Mouse (Mus musculus): ENCODE measurements around the gene Olfr653. TPM values are rescaled to one million over a fixed set of nuclear protein-coding genes. Genes with fewer than 3 reads are reported as not detected.

Olfr653 gene
- polyA plus RNA-seq (2015; fragmentation: Nextera tagmentation; extraction: Ambion mirVana), result not detected in 2 replicates

- ATAC-seq (no peak), DNase-seq (no peak)
- WGBS (ENCODE audit: insufficient replicate concordance), result 57% methylated on average over 2 of the region's 2 CpGs
- no peaks in the 10 kb centered on the region for H3K9me3 ChIP-seq (ENCODE audit: low read length)
- H3K9ac ChIP-seq (replicated peaks), result no peak within 1 kb of the TSS
- H3K27me3 ChIP-seq (ENCODE audit: insufficient read depth, low read length), result no peaks in the 10 kb centered on the region
- no peak within 1 kb of the TSS for H3K4me2 ChIP-seq (ENCODE audit: low read depth, low read length)
- no peaks in the 10 kb centered on the region for H3K4me1 ChIP-seq (ENCODE audit: insufficient read depth)
- H3K4me3 ChIP-seq (ENCODE audit: low read depth, low read length), result no peak within 1 kb of the TSS
- no peak within 1 kb of the TSS for H3K27ac ChIP-seq (ENCODE audit: low read depth)
- TF ChIP-seq EP300 (IDR thresholded peaks at IDR 0.05; ENCODE audit: low read depth) (no peak), CTCF (IDR thresholded peaks at IDR 0.05; ENCODE audit: low read depth) (no peak)
- no peaks in the 10 kb centered on the region for H3K36me3 ChIP-seq (replicated peaks; ENCODE audit: insufficient read depth, low read length)
These were observed at the start of gene Olfr653 for GRCm38 (mm10) chr7:104577014-104577413. Gene Olfr653, plus strand, starts transcription at chr7:104577314.

GRCm38 (mm10) chr7:104549833-104550232, 27.3 kb upstream of the Olfr653 start, which contains the start of gene Olfr651:
Gene Olfr651, plus strand, starts transcription at chr7:104550133.
- H3K9me3 ChIP-seq (ENCODE audit: low read length), result no peaks in the 10 kb centered on the region
- no peak for DNase-seq
- TF ChIP-seq EP300 (IDR thresholded peaks at IDR 0.05; ENCODE audit: low read depth), result no peak
- no peak for TF ChIP-seq CTCF (IDR thresholded peaks at IDR 0.05; ENCODE audit: low read depth)
- WGBS (ENCODE audit: insufficient replicate concordance), result 73% methylated on average over 5 of the region's 5 CpGs
- no peaks in the 10 kb centered on the region for H3K36me3 ChIP-seq (replicated peaks; ENCODE audit: insufficient read depth, low read length)
- no peak within 1 kb of the TSS for H3K9ac ChIP-seq (replicated peaks)
- H3K4me2 ChIP-seq (ENCODE audit: low read depth, low read length), result no peak within 1 kb of the TSS
- no peak for ATAC-seq
- H3K27me3 ChIP-seq (ENCODE audit: insufficient read depth, low read length), result no peaks in the 10 kb centered on the region
- no peak within 1 kb of the TSS for H3K4me3 ChIP-seq (ENCODE audit: low read depth, low read length)
- H3K27ac ChIP-seq (ENCODE audit: low read depth), result no peak within 1 kb of the TSS
- H3K4me1 ChIP-seq (ENCODE audit: insufficient read depth), result no peaks in the 10 kb centered on the region

GRCm38 (mm10) chr7:104552700-104553099, 24.4 kb upstream of the Olfr653 start:
- Histone ChIP-seq H3K4me3 (ENCODE audit: low read depth, low read length) (no peak overlapping the region), H3K9ac (replicated peaks) (no peak overlapping the region), H3K4me2 (ENCODE audit: low read depth, low read length) (no peak overlapping the region), H3K9me3 (ENCODE audit: low read length) (no peaks in the 10 kb centered on the region), H3K27me3 (ENCODE audit: insufficient read depth, low read length) (no peaks in the 10 kb centered on the region), H3K36me3 (replicated peaks; ENCODE audit: insufficient read depth, low read length) (no peaks in the 10 kb centered on the region), H3K27ac (ENCODE audit: low read depth) (no peak overlapping the region), H3K4me1 (ENCODE audit: insufficient read depth) (no peaks in the 10 kb centered on the region)
- ATAC-seq (no peak), DNase-seq (no peak)
- 56% methylated on average over 1 of the region's 1 CpGs for WGBS (ENCODE audit: insufficient replicate concordance)
- TF ChIP-seq CTCF (IDR thresholded peaks at IDR 0.05; ENCODE audit: low read depth), result no peak
- no peak for TF ChIP-seq EP300 (IDR thresholded peaks at IDR 0.05; ENCODE audit: low read depth)

- DNase-seq (no peak), ATAC-seq (no peak)
- H3K9ac ChIP-seq (replicated peaks), result no peak within 1 kb of the TSS
- no peak within 1 kb of the TSS for H3K27ac ChIP-seq (ENCODE audit: low read depth)
- no peaks in the 10 kb centered on the region for H3K9me3 ChIP-seq (ENCODE audit: low read length)
- H3K4me2 ChIP-seq (ENCODE audit: low read depth, low read length), result no peak within 1 kb of the TSS
- no peaks in the 10 kb centered on the region for H3K36me3 ChIP-seq (replicated peaks; ENCODE audit: insufficient read depth, low read length)
- no peaks in the 10 kb centered on the region for H3K27me3 ChIP-seq (ENCODE audit: insufficient read depth, low read length)
- TF ChIP-seq EP300 (IDR thresholded peaks at IDR 0.05; ENCODE audit: low read depth) (no peak), CTCF (IDR thresholded peaks at IDR 0.05; ENCODE audit: low read depth) (no peak)
- no peak within 1 kb of the TSS for H3K4me3 ChIP-seq (ENCODE audit: low read depth, low read length)
- no peaks in the 10 kb centered on the region for H3K4me1 ChIP-seq (ENCODE audit: insufficient read depth)
These were observed 16.5 kb upstream of the Olfr653 start, which contains the start of gene Olfr652 for GRCm38 (mm10) chr7:104560601-104561000. Gene Olfr652, plus strand, starts transcription at chr7:104560901.

GRCm38 (mm10) chr7:104580846-104581245, 3.7 kb downstream of the Olfr653 start:
- no peak for DNase-seq
- ATAC-seq, result no peak
- no peak overlapping the region for H3K4me2 ChIP-seq (ENCODE audit: low read depth, low read length)
- no peaks in the 10 kb centered on the region for H3K36me3 ChIP-seq (replicated peaks; ENCODE audit: insufficient read depth, low read length)
- H3K9me3 ChIP-seq (ENCODE audit: low read length), result no peaks in the 10 kb centered on the region
- H3K27me3 ChIP-seq (ENCODE audit: insufficient read depth, low read length), result no peaks in the 10 kb centered on the region
- H3K4me3 ChIP-seq (ENCODE audit: low read depth, low read length), result no peak overlapping the region
- H3K27ac ChIP-seq (ENCODE audit: low read depth), result no peak overlapping the region
- 81% methylated on average over 4 of the region's 4 CpGs for WGBS (ENCODE audit: insufficient replicate concordance)
- no peaks in the 10 kb centered on the region for H3K4me1 ChIP-seq (ENCODE audit: insufficient read depth)
- no peak overlapping the region for H3K9ac ChIP-seq (replicated peaks)
- TF ChIP-seq CTCF (IDR thresholded peaks at IDR 0.05; ENCODE audit: low read depth) (no peak), EP300 (IDR thresholded peaks at IDR 0.05; ENCODE audit: low read depth) (no peak)

- Histone ChIP-seq H3K9me3 (ENCODE audit: low read length) (no peaks in the 10 kb centered on the region), H3K27ac (ENCODE audit: low read depth) (no peak overlapping the region), H3K36me3 (replicated peaks; ENCODE audit: insufficient read depth, low read length) (no peaks in the 10 kb centered on the region), H3K9ac (replicated peaks) (no peak overlapping the region), H3K4me1 (ENCODE audit: insufficient read depth) (no peaks in the 10 kb centered on the region), H3K4me2 (ENCODE audit: low read depth, low read length) (no peak overlapping the region), H3K4me3 (ENCODE audit: low read depth, low read length) (no peak overlapping the region), H3K27me3 (ENCODE audit: insufficient read depth, low read length) (no peaks in the 10 kb centered on the region)
- 73% methylated on average over 4 of the region's 4 CpGs for WGBS (ENCODE audit: insufficient replicate concordance)
- no peak for TF ChIP-seq CTCF (IDR thresholded peaks at IDR 0.05; ENCODE audit: low read depth)
- no peak for TF ChIP-seq EP300 (IDR thresholded peaks at IDR 0.05; ENCODE audit: low read depth)
- DNase-seq (no peak), ATAC-seq (no peak)
These were observed 4.3 kb downstream of the Olfr653 start for GRCm38 (mm10) chr7:104581429-104581828.

GRCm38 (mm10) chr7:104586725-104587124, 9.6 kb downstream of the Olfr653 start, which contains the start of gene Olfr654:
Gene Olfr654, plus strand, starts transcription at chr7:104587025.
- Histone ChIP-seq H3K27ac (ENCODE audit: low read depth) (no peak within 1 kb of the TSS), H3K9ac (replicated peaks) (no peak within 1 kb of the TSS), H3K9me3 (ENCODE audit: low read length) (no peaks in the 10 kb centered on the region), H3K27me3 (ENCODE audit: insufficient read depth, low read length) (no peaks in the 10 kb centered on the region), H3K36me3 (replicated peaks; ENCODE audit: insufficient read depth, low read length) (no peaks in the 10 kb centered on the region), H3K4me2 (ENCODE audit: low read depth, low read length) (no peak within 1 kb of the TSS), H3K4me3 (ENCODE audit: low read depth, low read length) (no peak within 1 kb of the TSS), H3K4me1 (ENCODE audit: insufficient read depth) (no peaks in the 10 kb centered on the region)
- 69% methylated on average over 4 of the region's 4 CpGs for WGBS (ENCODE audit: insufficient replicate concordance)
- ATAC-seq, result no peak
- TF ChIP-seq CTCF (IDR thresholded peaks at IDR 0.05; ENCODE audit: low read depth), result no peak
- no peak for TF ChIP-seq EP300 (IDR thresholded peaks at IDR 0.05; ENCODE audit: low read depth)
- DNase-seq, result no peak

Data from liver, postnatal 0 days (tissue).